Mouse (Mus musculus) stomach, postnatal 0 days (tissue): Measurements from ENCODE around the gene Lamc2. TPM values are rescaled to one million over a fixed set of nuclear protein-coding genes. Genes with fewer than 3 reads are reported as not detected.

Experiments used
- ATAC-seq: fragments of 200-750 bp; cut with Nextera tagmentation; 2 replicates; pipeline ENCODE4 v1.8.0; 2017; ENCODE audit not compliant: low FRiP score, low TSS enrichment
- DNase-seq: peaks from one replicate; pipeline ENCODE4 v3.0.0-alpha.2; 2016; ENCODE audit warnings: low spot score
- H3K27ac ChIP-seq: fragments of 300-500 bp; sonication (generic); replicated peaks from 2 replicates; pipeline ENCODE4 v1.5.1; 2014; ENCODE audit warnings: mild to moderate bottlenecking, control low read depth
- H3K27me3 ChIP-seq: fragments of 300-500 bp; sonication (generic); 2 replicates; pipeline ENCODE4 v1.6.1; 2014; ENCODE audit warnings: low read length; ENCODE audit not compliant: control insufficient read depth, insufficient read depth
- H3K36me3 ChIP-seq: fragments of 300-500 bp; sonication (generic); 2 replicates; pipeline ENCODE4 v1.6.1; 2014; ENCODE audit warnings: low read length, mixed read lengths; ENCODE audit not compliant: control insufficient read depth, insufficient read depth
- H3K4me1 ChIP-seq: fragments of 300-500 bp; sonication (generic); replicated peaks from 2 replicates; pipeline ENCODE4 v1.6.1; 2014; ENCODE audit warnings: antibody characterized with exemption; ENCODE audit not compliant: control insufficient read depth, insufficient read depth
- H3K4me2 ChIP-seq: fragments of 300-500 bp; sonication (generic); replicated peaks from 2 replicates; pipeline ENCODE4 v1.6.1; 2014; ENCODE audit warnings: low read depth, mild to moderate bottlenecking, control low read depth, moderate library complexity
- H3K4me3 ChIP-seq: fragments of 300-500 bp; sonication (generic); 2 replicates; pipeline ENCODE4 v1.5.1; 2014; ENCODE audit warnings: low read depth, low read length, control low read depth
- H3K9ac ChIP-seq: fragments of 300-500 bp; sonication (generic); 2 replicates; pipeline ENCODE4 v1.6.1; 2014; ENCODE audit warnings: mild to moderate bottlenecking, low read length, control low read depth, mixed read lengths
- H3K9me3 ChIP-seq: fragments of 300-500 bp; sonication (generic); 2 replicates; pipeline ENCODE4 v1.6.1; 2016; ENCODE audit warnings: low read length; ENCODE audit not compliant: control insufficient read depth
- CTCF ChIP-seq: IDR thresholded peaks from 2 replicates; pipeline ENCODE4 v1.5.1; 2016; ENCODE audit warnings: antibody characterized with exemption, low read depth, mild to moderate bottlenecking, moderate library complexity
- EP300 ChIP-seq: optimal IDR thresholded peaks from 2 replicates; pipeline ENCODE3; 2016; ENCODE audit warnings: antibody characterized with exemption
- WGBS: fragments of 180-500 bp; shearing (Covaris S2); extraction: QIAGEN DNeasy Blood & Tissue Kit; methylation state at CpG from one replicate; pipeline ENCODE4 v1.1.7; 2014; 5-methylcytosine and 5-hydroxymethylcytosine counted together
- polyA plus RNA-seq: library from polyadenylated mRNA; unstranded; fragments of >200 nt; fragmentation: Nextera tagmentation; extraction: Ambion mirVana; gene quantifications from 2 replicates; pipeline ENCODE4 v1.2.1, GENCODE M21; 2015

The Lamc2 gene
- polyA plus RNA-seq, 1 experiment from 2014 or later, result 17.6 TPM

- Histone ChIP-seq H3K9me3 (no peaks in the 10 kb centered on the region), H3K4me1 (0 out of 2 replicates have a peak, but pooled peaks cover 8% of the 10 kb centered on the region), H3K4me3 (no peak overlapping the region), H3K27ac (peak overlapping the region; percentile 88), H3K27me3 (no peaks in the 10 kb centered on the region), H3K9ac (no peak overlapping the region), H3K4me2 (no peak overlapping the region), H3K36me3 (no peaks in the 10 kb centered on the region)
- WGBS, result 16% methylated on average over 9 of the region's 9 CpGs
- peak; percentile 87 for TF ChIP-seq EP300
- no peak for TF ChIP-seq CTCF
- DNase-seq, result peak; percentile 54
- peak; percentile 57 for ATAC-seq
Observed at GRCm38 (mm10) chr1:153133865-153134781, 52.1 kb downstream of the Lamc2 start.

- Histone ChIP-seq H3K27me3 (no peaks in the 10 kb centered on the region), H3K36me3 (no peaks in the 10 kb centered on the region), H3K4me3 (no peak overlapping the region), H3K9ac (no peak overlapping the region), H3K9me3 (no peaks in the 10 kb centered on the region), H3K4me2 (no peak overlapping the region), H3K27ac (peak overlapping the region; percentile 82), H3K4me1 (0 out of 2 replicates have a peak, but pooled peaks cover 8% of the 10 kb centered on the region)
- WGBS, result 58% methylated on average over 11 of the region's 11 CpGs
- peak; percentile 37 for TF ChIP-seq EP300
- TF ChIP-seq CTCF, result no peak
- ATAC-seq (peak; percentile 78), DNase-seq (peak; percentile 67)
Observed at GRCm38 (mm10) chr1:153129992-153130713, 56.1 kb downstream of the Lamc2 start.

DNA sequence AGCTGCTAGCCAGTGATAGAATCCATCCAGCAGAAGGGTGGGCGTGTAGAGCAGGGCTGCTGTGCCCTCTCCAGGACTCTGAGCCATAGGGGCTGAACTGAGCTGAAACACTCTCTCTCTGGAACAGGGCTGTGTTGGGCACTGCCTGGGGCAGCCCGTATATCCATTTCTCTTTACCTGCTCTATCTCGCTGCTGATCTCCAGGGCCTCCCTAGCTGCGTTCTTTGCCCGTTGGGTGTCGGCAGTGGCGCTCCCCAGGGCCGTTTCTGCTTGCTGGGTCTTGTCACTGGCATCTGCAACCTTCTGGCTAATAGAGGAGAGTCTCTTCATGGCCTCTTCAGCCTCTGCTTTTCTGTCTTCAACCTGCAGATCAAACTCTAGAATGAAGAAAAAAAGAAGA, 57.5 kb downstream of the Lamc2 start:
- H3K27me3 ChIP-seq, result no peaks in the 10 kb centered on the region
- ATAC-seq (no peak), DNase-seq (no peak)
- no peak for TF ChIP-seq CTCF
- peak; percentile 13 for TF ChIP-seq EP300
- H3K4me3 ChIP-seq, result no peak overlapping the region
- 58% methylated on average over 8 of the region's 8 CpGs for WGBS
- H3K27ac ChIP-seq, result peak overlapping the region; percentile 56
- no peak overlapping the region for H3K4me2 ChIP-seq
- H3K9ac ChIP-seq, result no peak overlapping the region
- no peaks in the 10 kb centered on the region for H3K9me3 ChIP-seq
- H3K36me3 ChIP-seq, result no peaks in the 10 kb centered on the region
- H3K4me1 ChIP-seq, result 0 out of 2 replicates have a peak, but pooled peaks cover 4% of the 10 kb centered on the region

DNA sequence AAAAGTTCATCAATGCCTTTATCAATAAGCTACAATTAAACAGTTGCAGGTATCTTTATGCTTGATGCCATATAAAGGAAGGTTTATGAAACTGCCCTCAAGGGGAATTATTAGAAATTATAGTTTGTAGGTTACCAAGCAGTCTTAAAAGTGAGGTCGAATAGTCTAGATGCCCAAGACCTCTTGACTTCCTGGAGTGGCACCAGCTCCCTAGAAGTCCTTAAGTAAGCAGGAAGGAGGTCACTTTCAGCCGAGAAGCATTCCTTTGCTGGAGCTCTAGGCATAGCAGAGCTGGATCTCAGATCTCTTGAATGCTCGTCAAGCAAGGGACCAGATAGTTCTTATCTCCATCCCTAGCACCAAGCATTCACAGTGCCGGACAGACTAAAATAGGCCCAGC, 58.6 kb downstream of the Lamc2 start:
- no peak overlapping the region for H3K27ac ChIP-seq
- H3K4me3 ChIP-seq, result no peak overlapping the region
- H3K27me3 ChIP-seq, result no peaks in the 10 kb centered on the region
- H3K9ac ChIP-seq, result no peak overlapping the region
- no peaks in the 10 kb centered on the region for H3K36me3 ChIP-seq
- DNase-seq (no peak), ATAC-seq (no peak)
- no peak overlapping the region for H3K4me2 ChIP-seq
- no peaks in the 10 kb centered on the region for H3K9me3 ChIP-seq
- WGBS, result 75% methylated on average over 4 of the region's 4 CpGs
- 0 out of 2 replicates have a peak, but pooled peaks cover 3% of the 10 kb centered on the region for H3K4me1 ChIP-seq
- no peak for TF ChIP-seq CTCF
- TF ChIP-seq EP300, result no peak

GRCm38 (mm10) chr1:153126491-153127381, 59.5 kb downstream of the Lamc2 start:
- DNase-seq, result peak; percentile 57
- no peak overlapping the region for H3K9ac ChIP-seq
- 51% methylated on average over 15 of the region's 15 CpGs for WGBS

More at GRCm38 (mm10) chr1:153126491-153127381, 59.5 kb downstream of the Lamc2 start:
- Histone ChIP-seq H3K4me1 (0 out of 2 replicates have a peak, but pooled peaks cover 3% of the 10 kb centered on the region), H3K9me3 (no peaks in the 10 kb centered on the region), H3K27me3 (no peaks in the 10 kb centered on the region), H3K4me3 (no peak overlapping the region), H3K36me3 (no peaks in the 10 kb centered on the region), H3K4me2 (no peak overlapping the region), H3K27ac (peak overlapping the region; percentile 63)
- peak; percentile 58 for TF ChIP-seq EP300
- TF ChIP-seq CTCF, result no peak
- peak; percentile 64 for ATAC-seq
